Mouse (Mus musculus) kidney, embryonic 16.5 days (tissue): ENCODE measurements around the gene Nckipsd. TPM values are rescaled to one million over a fixed set of nuclear protein-coding genes. Genes with fewer than 3 reads are reported as not detected.

Experiments used
- ATAC-seq: fragments of 200-750 bp; cut with Nextera tagmentation; 2 replicates; pipeline ENCODE4 v1.8.0; 2017; ENCODE audit warnings: moderate TSS enrichment; ENCODE audit not compliant: low FRiP score, low TSS enrichment
- H3K27ac ChIP-seq: fragments of 300-500 bp; sonication (generic); 2 replicates; pipeline ENCODE4 v1.5.1; 2014; ENCODE audit warnings: low read length
- H3K27me3 ChIP-seq: fragments of 300-500 bp; sonication (generic); 2 replicates; pipeline ENCODE4 v1.6.1; 2014; ENCODE audit warnings: low read length, control low read depth, mixed read lengths; ENCODE audit not compliant: insufficient read depth
- H3K36me3 ChIP-seq: fragments of 300-500 bp; sonication (generic); 2 replicates; pipeline ENCODE4 v1.6.1; 2014; ENCODE audit warnings: low read length, control low read depth, mixed read lengths; ENCODE audit not compliant: insufficient read depth
- H3K4me1 ChIP-seq: fragments of 300-500 bp; sonication (generic); 2 replicates; pipeline ENCODE4 v1.6.1; 2014; ENCODE audit warnings: low read length, control low read depth, mixed read lengths; ENCODE audit not compliant: insufficient read depth
- H3K4me2 ChIP-seq: fragments of 300-500 bp; sonication (generic); replicated peaks from 2 replicates; pipeline ENCODE4 v1.6.1; 2014; ENCODE audit warnings: low read depth, low read length
- H3K4me3 ChIP-seq: fragments of 300-500 bp; sonication (generic); 2 replicates; pipeline ENCODE4 v1.5.1; 2014; ENCODE audit warnings: mild to moderate bottlenecking, low read length
- H3K9ac ChIP-seq: fragments of 300-500 bp; sonication (generic); replicated peaks from 2 replicates; pipeline ENCODE4 v1.6.1; 2014; ENCODE audit warnings: low read length
- H3K9me3 ChIP-seq: fragments of 300-500 bp; sonication (generic); 2 replicates; pipeline ENCODE4 v1.6.1; 2016; ENCODE audit warnings: low read length, control low read depth
- WGBS: fragments of 180-500 bp; shearing (Covaris S2); extraction: QIAGEN DNeasy Blood & Tissue Kit; methylation state at CpG from one replicate; pipeline ENCODE4 v1.1.7; 2014; 5-methylcytosine and 5-hydroxymethylcytosine counted together
- polyA plus RNA-seq: library from polyadenylated mRNA; unstranded; fragments of >200 nt; fragmentation: Nextera tagmentation; extraction: Ambion mirVana; gene quantifications from 2 replicates; pipeline ENCODE4 v1.2.1, GENCODE M21; 2015

Nckipsd gene
- polyA plus RNA-seq, 1 experiment from 2014 or later: 17.7 TPM

DNA sequence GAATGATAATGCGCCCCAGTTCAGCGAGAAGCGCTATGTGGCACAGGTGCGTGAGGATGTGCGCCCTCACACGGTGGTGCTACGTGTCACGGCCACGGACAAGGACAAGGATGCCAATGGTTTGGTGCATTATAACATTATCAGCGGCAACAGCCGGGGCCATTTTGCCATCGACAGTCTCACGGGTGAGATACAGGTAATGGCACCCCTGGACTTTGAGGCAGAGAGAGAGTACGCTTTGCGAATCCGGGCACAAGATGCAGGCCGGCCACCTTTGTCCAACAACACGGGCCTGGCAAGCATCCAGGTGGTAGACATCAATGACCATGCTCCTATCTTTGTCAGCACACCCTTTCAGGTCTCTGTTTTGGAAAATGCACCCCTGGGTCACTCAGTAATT lies 19.7 kb downstream of the Nckipsd start:
- Histone ChIP-seq H3K36me3 (no peaks in the 10 kb centered on the region), H3K9me3 (no peaks in the 10 kb centered on the region), H3K9ac (no peak overlapping the region), H3K4me2 (peak overlapping the region; percentile 83; the same call in 1 of the 2 replicates), H3K27me3 (peaks cover 91% of the 10 kb centered on the region), H3K27ac (no peak overlapping the region), H3K4me1 (peaks cover 21% of the 10 kb centered on the region), H3K4me3 (no peak overlapping the region)
- 67% methylated on average over 18 of the region's 18 CpGs for WGBS
- no peak for ATAC-seq

DNA sequence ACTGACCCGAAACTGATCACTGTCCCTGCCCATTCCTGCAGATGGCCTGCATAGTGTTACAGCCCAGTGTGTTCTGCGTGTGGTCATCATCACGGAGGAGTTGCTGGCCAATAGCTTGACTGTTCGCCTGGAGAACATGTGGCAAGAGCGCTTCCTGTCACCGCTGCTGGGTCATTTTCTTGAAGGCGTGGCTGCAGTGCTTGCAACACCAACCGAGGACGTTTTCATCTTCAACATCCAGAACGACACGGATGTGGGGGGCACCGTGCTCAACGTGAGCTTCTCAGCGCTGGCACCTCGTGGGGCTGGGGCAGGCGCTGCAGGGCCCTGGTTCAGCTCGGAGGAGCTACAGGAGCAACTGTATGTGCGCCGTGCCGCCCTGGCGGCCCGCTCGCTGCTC lies 23.5 kb downstream of the Nckipsd start:
- H3K9ac ChIP-seq: no peak overlapping the region
- ATAC-seq: peak; percentile 4; the same call in 1 of the 2 replicates
- WGBS: 4% methylated on average over 23 of the region's 23 CpGs

GRCm38 (mm10) chr9:108832390-108833108 lies 24.4 kb downstream of the Nckipsd start:
- peak overlapping the region; percentile 72 for H3K4me2 ChIP-seq
- H3K36me3 ChIP-seq: no peaks in the 10 kb centered on the region
- WGBS: 4% methylated on average over 46 of the region's 46 CpGs
- peak overlapping the region; percentile 51 for H3K4me3 ChIP-seq
- no peaks in the 10 kb centered on the region for H3K9me3 ChIP-seq
- H3K27ac ChIP-seq: no peak overlapping the region
- H3K4me1 ChIP-seq: peaks cover 13% of the 10 kb centered on the region
- ATAC-seq: peak; percentile 98
- H3K9ac ChIP-seq: no peak overlapping the region; the same call in 1 of the 2 replicates
- H3K27me3 ChIP-seq: peaks cover 59% of the 10 kb centered on the region

More for the DNA sequence above, 23.5 kb downstream of the Nckipsd start:
- Histone ChIP-seq H3K27me3 (peaks cover 67% of the 10 kb centered on the region), H3K4me1 (peaks cover 18% of the 10 kb centered on the region), H3K4me3 (peak overlapping the region; percentile 51), H3K4me2 (peak overlapping the region; percentile 72), H3K36me3 (no peaks in the 10 kb centered on the region), H3K9me3 (no peaks in the 10 kb centered on the region), H3K27ac (no peak overlapping the region)

DNA sequence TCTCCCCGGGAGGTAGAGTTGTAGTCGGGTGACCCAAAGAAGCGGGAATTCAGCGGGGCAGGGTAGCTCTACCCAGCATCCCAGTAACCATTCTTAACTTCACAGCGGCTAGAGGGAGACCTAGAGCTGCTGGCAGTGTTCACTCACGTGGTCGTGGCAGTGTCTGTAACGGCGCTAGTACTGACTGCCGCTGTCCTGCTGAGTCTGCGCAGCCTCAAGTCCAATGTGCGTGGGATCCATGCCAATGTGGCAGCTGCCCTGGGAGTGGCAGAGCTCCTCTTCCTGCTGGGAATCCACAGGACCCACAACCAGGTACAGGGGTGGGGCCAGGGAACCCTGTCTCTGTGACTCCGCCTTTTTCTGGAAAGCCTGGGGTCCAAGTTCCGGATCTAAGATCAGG lies 34.8 kb downstream of the Nckipsd start:
- peak; percentile 59; the same call in 1 of the 2 replicates for ATAC-seq
- peaks cover 12% of the 10 kb centered on the region for H3K27me3 ChIP-seq

GRCm38 (mm10) chr9:108845390-108845789 lies 37.2 kb downstream of the Nckipsd start:
- ATAC-seq: no peak
- Histone ChIP-seq H3K9me3 (no peaks in the 10 kb centered on the region), H3K9ac (no peak overlapping the region), H3K4me2 (no peak overlapping the region), H3K27me3 (peaks cover 12% of the 10 kb centered on the region), H3K4me3 (no peak overlapping the region), H3K4me1 (no peaks in the 10 kb centered on the region), H3K27ac (no peak overlapping the region), H3K36me3 (no peaks in the 10 kb centered on the region)
- WGBS: 63% methylated on average over 5 of the region's 5 CpGs

More for the DNA sequence above, 34.8 kb downstream of the Nckipsd start:
- peak overlapping the region; percentile 40 for H3K4me2 ChIP-seq
- no peaks in the 10 kb centered on the region for H3K36me3 ChIP-seq
- no peak overlapping the region for H3K4me3 ChIP-seq
- no peaks in the 10 kb centered on the region for H3K4me1 ChIP-seq
- no peak overlapping the region for H3K9ac ChIP-seq
- no peak overlapping the region for H3K27ac ChIP-seq
- WGBS: 14% methylated on average over 14 of the region's 14 CpGs
- no peaks in the 10 kb centered on the region for H3K9me3 ChIP-seq

DNA sequence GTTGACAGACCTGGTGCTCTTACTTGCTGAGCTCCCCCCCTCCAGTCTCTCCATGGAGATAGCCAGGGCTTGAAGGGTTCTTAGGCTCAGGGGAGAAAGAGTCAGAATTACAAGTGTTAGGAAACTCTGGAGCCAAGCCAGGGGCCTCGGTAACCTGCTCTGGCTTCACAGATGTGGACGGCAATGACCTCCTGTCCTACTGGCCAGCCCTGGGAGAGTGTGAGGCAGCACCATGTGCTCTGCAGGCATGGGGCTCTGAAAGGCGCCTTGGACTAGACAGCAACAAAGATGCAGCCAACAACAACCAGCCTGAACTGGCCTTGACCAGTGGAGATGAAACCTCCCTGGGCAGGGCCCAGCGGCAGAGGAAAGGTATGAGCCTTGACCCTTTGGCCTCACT lies 39.2 kb downstream of the Nckipsd start:
- Histone ChIP-seq H3K36me3 (no peaks in the 10 kb centered on the region), H3K27ac (no peak overlapping the region), H3K4me2 (no peak overlapping the region), H3K9ac (no peak overlapping the region), H3K27me3 (peaks cover 8% of the 10 kb centered on the region), H3K9me3 (no peaks in the 10 kb centered on the region), H3K4me3 (no peak overlapping the region), H3K4me1 (no peaks in the 10 kb centered on the region)
- no peak for ATAC-seq
- WGBS: 81% methylated on average over 4 of the region's 4 CpGs

- Histone ChIP-seq H3K36me3 (no peaks in the 10 kb centered on the region), H3K9me3 (no peaks in the 10 kb centered on the region), H3K4me2 (no peak overlapping the region), H3K4me1 (peaks cover 3% of the 10 kb centered on the region), H3K27me3 (no peaks in the 10 kb centered on the region; the same call in 1 of the 2 replicates), H3K4me3 (no peak overlapping the region), H3K9ac (no peak overlapping the region), H3K27ac (no peak overlapping the region)
- no peak for ATAC-seq
- 69% methylated on average over 17 of the region's 17 CpGs for WGBS
Measured at GRCm38 (mm10) chr9:108848419-108848818, 40.3 kb downstream of the Nckipsd start.

GRCm38 (mm10) chr9:108852976-108853375 lies 44.8 kb downstream of the Nckipsd start, which contains the start of gene Slc26a6:
Slc26a6 (plus strand) TSS chr9:108853283.
- Histone ChIP-seq H3K9ac (peak within 1 kb of the TSS; percentile 82), H3K4me1 (peaks cover 13% of the 10 kb centered on the region), H3K27ac (peak within 1 kb of the TSS; percentile 93), H3K27me3 (no peaks in the 10 kb centered on the region), H3K4me3 (peak within 1 kb of the TSS; percentile 90), H3K9me3 (no peaks in the 10 kb centered on the region), H3K36me3 (0 out of 2 replicates have a peak, but pooled peaks cover under 1% of the 10 kb centered on the region), H3K4me2 (peak within 1 kb of the TSS; percentile 93)
- WGBS: 93% methylated on average over 3 of the region's 3 CpGs
- ATAC-seq: no peak

GRCm38 (mm10) chr9:108853635-108854240 lies 45.6 kb downstream of the Nckipsd start:
- no peaks in the 10 kb centered on the region for H3K9me3 ChIP-seq
- H3K4me1 ChIP-seq: peaks cover 13% of the 10 kb centered on the region
- peak overlapping the region; percentile 90 for H3K4me3 ChIP-seq
- whole genome bisulfite sequencing: 3% methylated on average over 25 of the region's 25 CpGs
- peaks cover 8% of the 10 kb centered on the region; the same call in 1 of the 2 replicates for H3K36me3 ChIP-seq
- ATAC-seq: peak; percentile 93
- peak overlapping the region; percentile 93 for H3K4me2 ChIP-seq
- no peaks in the 10 kb centered on the region for H3K27me3 ChIP-seq
- peak overlapping the region; percentile 82 for H3K9ac ChIP-seq
- peak overlapping the region; percentile 93 for H3K27ac ChIP-seq
